Mouse (Mus musculus) heart, postnatal 0 days (tissue): ENCODE data around the gene Cald1.

ENCODE experiments used
- CTCF ChIP-seq: IDR thresholded peaks from 2 replicates; pipeline ENCODE4 v1.5.1; 2016; ENCODE audit warnings: antibody characterized with exemption, control low read depth, low read depth
- EP300 ChIP-seq: IDR thresholded peaks from 2 replicates; pipeline ENCODE4 v1.6.1; 2016; ENCODE audit warnings: antibody characterized with exemption, low read depth

DNA sequence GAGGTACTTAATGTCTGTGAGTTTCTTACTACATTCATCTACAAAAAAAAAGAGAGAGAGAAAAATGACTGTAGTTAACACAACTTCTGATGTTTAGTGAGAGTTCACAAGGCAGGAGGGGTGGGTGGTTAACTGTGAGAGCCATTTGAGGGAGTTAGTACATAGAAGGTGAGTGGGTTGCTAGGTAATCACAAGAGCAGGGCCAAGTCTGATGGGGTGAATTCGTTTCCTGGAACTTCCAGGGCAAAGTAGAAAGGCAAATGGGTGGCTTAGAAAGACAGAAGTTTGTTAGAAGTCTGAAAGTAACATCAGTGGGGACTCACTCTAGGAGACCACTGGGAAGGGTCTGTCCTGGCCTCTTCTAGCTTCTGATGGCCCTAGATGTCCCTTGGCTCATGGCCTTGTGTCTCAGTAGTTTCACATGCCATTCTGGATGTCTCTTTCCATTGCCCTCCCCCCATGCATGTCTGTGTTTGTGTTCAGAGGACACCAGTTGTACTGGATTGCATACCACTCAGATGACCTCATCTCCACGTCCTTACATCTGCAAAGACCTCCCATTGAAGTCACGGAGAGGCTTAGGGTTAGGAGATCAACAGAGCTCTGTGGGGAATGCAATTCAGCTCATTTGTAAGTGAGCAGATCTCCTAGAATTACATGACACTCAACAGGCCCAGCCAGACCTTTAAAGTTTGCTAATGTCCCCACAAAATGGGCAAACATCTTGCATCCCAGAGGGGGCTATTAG lies 118.8 kb downstream of the Cald1 start:
- TF ChIP-seq CTCF = no peak
- TF ChIP-seq EP300 = no peak
